Mouse (Mus musculus) heart, postnatal 0 days (tissue): ENCODE measurements around the gene Gm19426.

Experiments used
- CTCF ChIP-seq: IDR thresholded peaks from 2 replicates; pipeline ENCODE4 v1.5.1; 2016; ENCODE audit warnings: antibody characterized with exemption, control low read depth, low read depth
- EP300 ChIP-seq: IDR thresholded peaks from 2 replicates; pipeline ENCODE4 v1.6.1; 2016; ENCODE audit warnings: antibody characterized with exemption, low read depth

DNA sequence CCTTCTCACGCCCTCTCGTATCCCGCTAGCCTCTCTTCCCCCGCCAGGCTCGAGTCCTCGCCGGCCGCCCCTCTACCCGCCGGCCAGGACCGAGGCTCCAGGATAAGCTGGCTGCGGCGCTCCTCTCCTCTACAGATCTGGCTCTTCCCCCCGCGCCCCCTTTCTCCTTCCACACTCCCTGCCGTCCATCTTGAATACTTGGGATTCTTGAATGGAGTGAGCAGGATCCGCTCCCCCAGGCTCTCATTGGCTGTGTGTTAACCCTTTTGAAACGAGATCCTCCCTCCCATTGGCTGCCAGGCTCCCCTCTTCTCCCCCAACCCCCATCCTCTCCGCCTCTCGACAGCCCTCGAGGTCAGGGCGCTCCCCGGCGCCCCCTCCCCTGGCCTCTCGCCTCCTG, at the start of gene Gm19426:
- no peak for TF ChIP-seq EP300
- no peak for TF ChIP-seq CTCF
